Mouse (Mus musculus) bone marrow macrophage, adult 2 months (primary cell): ENCODE measurements around the gene Pnpo. TPM values are rescaled to one million over a fixed set of nuclear protein-coding genes. Genes with fewer than 3 reads are reported as not detected.
A peak's percentile ranks its signal among the peaks of the same experiment; 100 is the strongest.

Experiments used
- H3K27ac ChIP-seq: 2 replicates; pipeline ENCODE4 v1.5.1; 2012; ENCODE audit warnings: low read depth, low read length; ENCODE audit not compliant: insufficient read depth
- H3K4me1 ChIP-seq: 2 replicates; pipeline ENCODE4 v1.6.1; 2012; ENCODE audit warnings: low read length; ENCODE audit not compliant: control insufficient read depth, insufficient read depth
- H3K4me3 ChIP-seq: 2 replicates; pipeline ENCODE4 v1.5.1; 2012; ENCODE audit warnings: mild to moderate bottlenecking, low read length, moderate library complexity; ENCODE audit not compliant: insufficient read depth
- CTCF ChIP-seq: IDR thresholded peaks from 2 replicates; pipeline ENCODE4 v1.5.1; 2012; ENCODE audit warnings: low read depth, mild to moderate bottlenecking, low read length, moderate library complexity
- POLR2A ChIP-seq: IDR thresholded peaks from 2 replicates; pipeline ENCODE4 v1.6.1; 2012; ENCODE audit warnings: mild to moderate bottlenecking, low read depth, low read length, borderline replicate concordance
- polyA plus RNA-seq: library from polyadenylated mRNA; stranded (reverse); fragments of >200 nt; gene quantifications from 2 replicates; pipeline ENCODE4 v1.2.4, GENCODE M21; 2012; ENCODE audit not compliant: missing spikeins, insufficient read depth, insufficient read length

The Pnpo gene
- polyA plus RNA-seq, 1 experiment, result 17.5 TPM

- H3K4me1 ChIP-seq, result peaks cover 6% of the 10 kb centered on the region; the same call in 1 of the 2 replicates
- TF ChIP-seq CTCF, result peak; percentile 73
- TF ChIP-seq POLR2A, result no peak
- H3K27ac ChIP-seq, result peak within 1 kb of the TSS; percentile 38
- H3K4me3 ChIP-seq, result peak within 1 kb of the TSS; percentile 82
These were observed 27.5 kb downstream of the Pnpo start, which contains the start of gene Cdk5rap3 for GRCm38 (mm10) chr11:96916044-96916884. TSS of gene Cdk5rap3 (minus strand) at chr11:96916496.

- no peak overlapping the region for H3K4me3 ChIP-seq
- H3K4me1 ChIP-seq, result peaks cover 9% of the 10 kb centered on the region
- TF ChIP-seq POLR2A (no peak), CTCF (no peak)
- H3K27ac ChIP-seq, result no peak overlapping the region
These were observed 31.1 kb downstream of the Pnpo start for GRCm38 (mm10) chr11:96912682-96913081.

- Histone ChIP-seq H3K27ac (no peak overlapping the region), H3K4me3 (no peak overlapping the region), H3K4me1 (peaks cover 8% of the 10 kb centered on the region)
- no peak for TF ChIP-seq POLR2A
- TF ChIP-seq CTCF, result peak; percentile 77; the same call in 1 of the 2 replicates
These were observed 33.8 kb downstream of the Pnpo start for GRCm38 (mm10) chr11:96910003-96910402.

- Histone ChIP-seq H3K27ac (no peak overlapping the region), H3K4me1 (peaks cover 8% of the 10 kb centered on the region), H3K4me3 (no peak overlapping the region)
- TF ChIP-seq POLR2A (no peak), CTCF (no peak)
These were observed 35.2 kb downstream of the Pnpo start for GRCm38 (mm10) chr11:96908594-96908993.

GRCm38 (mm10) chr11:96906431-96907161, 37.2 kb downstream of the Pnpo start:
- H3K4me3 ChIP-seq, result no peak overlapping the region
- no peak overlapping the region for H3K27ac ChIP-seq
- H3K4me1 ChIP-seq, result peaks cover 22% of the 10 kb centered on the region
- TF ChIP-seq POLR2A, result no peak
- no peak for TF ChIP-seq CTCF

- Histone ChIP-seq H3K4me1 (peaks cover 21% of the 10 kb centered on the region), H3K27ac (no peak overlapping the region), H3K4me3 (no peak overlapping the region)
- no peak for TF ChIP-seq POLR2A
- TF ChIP-seq CTCF, result no peak
These were observed 40.8 kb downstream of the Pnpo start for GRCm38 (mm10) chr11:96902639-96903635.

- no peak overlapping the region for H3K27ac ChIP-seq
- no peak overlapping the region for H3K4me3 ChIP-seq
- TF ChIP-seq POLR2A (no peak), CTCF (no peak)
- H3K4me1 ChIP-seq, result peaks cover 25% of the 10 kb centered on the region
These were observed 42.5 kb downstream of the Pnpo start for GRCm38 (mm10) chr11:96901332-96901731.

GRCm38 (mm10) chr11:96899449-96900306, 44.1 kb downstream of the Pnpo start:
- Histone ChIP-seq H3K27ac (no peak overlapping the region), H3K4me1 (peaks cover 29% of the 10 kb centered on the region), H3K4me3 (no peak overlapping the region)
- TF ChIP-seq CTCF, result no peak
- no peak for TF ChIP-seq POLR2A

GRCm38 (mm10) chr11:96895886-96896285, 47.9 kb downstream of the Pnpo start:
- peak overlapping the region; percentile 7; the same call in 1 of the 2 replicates for H3K4me3 ChIP-seq
- peaks cover 15% of the 10 kb centered on the region for H3K4me1 ChIP-seq
- no peak for TF ChIP-seq CTCF
- no peak for TF ChIP-seq POLR2A
- peak overlapping the region; percentile 77 for H3K27ac ChIP-seq
